Mouse (Mus musculus) liver, embryonic 11.5 days (tissue): Measurements from ENCODE around the gene Rnf216. TPM values are rescaled to one million over a fixed set of nuclear protein-coding genes. Genes with fewer than 3 reads are reported as not detected.

Experiments used
- ATAC-seq: fragments of 200-750 bp; cut with Nextera tagmentation; replicated peaks from 2 replicates; pipeline ENCODE4 v1.8.0; 2017; ENCODE audit warnings: moderate number of reproducible peaks, mild to moderate bottlenecking, moderate TSS enrichment, moderate library complexity; ENCODE audit not compliant: low FRiP score
- DNase-seq: peaks from one replicate; pipeline ENCODE4 v3.0.0-alpha.2; 2017; ENCODE audit warnings: low spot score
- H3K27ac ChIP-seq: fragments of 300-500 bp; sonication (generic); 2 replicates; pipeline ENCODE4 v1.5.1; 2014; ENCODE audit warnings: mild to moderate bottlenecking, low read depth, low read length, control low read depth
- H3K27me3 ChIP-seq: fragments of 300-500 bp; sonication (generic); replicated peaks from 2 replicates; pipeline ENCODE4 v1.6.1; 2014; ENCODE audit warnings: low read length, mixed read lengths; ENCODE audit not compliant: control insufficient read depth, insufficient read depth
- H3K36me3 ChIP-seq: fragments of 300-500 bp; sonication (generic); 2 replicates; pipeline ENCODE4 v1.6.1; 2014; ENCODE audit warnings: mild to moderate bottlenecking, low read length, moderate library complexity, mixed read lengths; ENCODE audit not compliant: control insufficient read depth, insufficient read depth
- H3K4me1 ChIP-seq: fragments of 300-500 bp; sonication (generic); replicated peaks from 2 replicates; pipeline ENCODE4 v1.6.1; 2014; ENCODE audit warnings: low read length, mixed read lengths; ENCODE audit not compliant: control insufficient read depth, insufficient read depth
- H3K4me2 ChIP-seq: fragments of 300-500 bp; sonication (generic); 2 replicates; pipeline ENCODE4 v1.6.1; 2014; ENCODE audit warnings: mild to moderate bottlenecking, control low read depth, moderate library complexity
- H3K4me3 ChIP-seq: fragments of 300-500 bp; sonication (generic); 2 replicates; pipeline ENCODE4 v1.5.1; 2014; ENCODE audit warnings: low read depth, low read length, control low read depth
- H3K9ac ChIP-seq: fragments of 300-500 bp; sonication (generic); 2 replicates; pipeline ENCODE4 v1.6.1; 2014; ENCODE audit warnings: low read depth, low read length, control low read depth
- H3K9me3 ChIP-seq: fragments of 300-500 bp; sonication (generic); 2 replicates; pipeline ENCODE4 v1.6.1; 2016; ENCODE audit warnings: low read length, inconsistent platforms, mixed read lengths; ENCODE audit not compliant: control insufficient read depth
- WGBS: fragments of 180-500 bp; shearing (Covaris S2); extraction: QIAGEN DNeasy Blood & Tissue Kit; methylation state at CpG from one replicate; pipeline ENCODE4 v1.1.7; 2014; 5-methylcytosine and 5-hydroxymethylcytosine counted together
- polyA plus RNA-seq: library from polyadenylated mRNA; unstranded; fragments of >200 nt; fragmentation: Nextera tagmentation; extraction: Ambion mirVana; gene quantifications from 2 replicates; pipeline ENCODE4 v1.2.1, GENCODE M21; 2014

Rnf216 gene
- polyA plus RNA-seq, 1 experiment from 2014 or later, result 34.7 TPM

DNA sequence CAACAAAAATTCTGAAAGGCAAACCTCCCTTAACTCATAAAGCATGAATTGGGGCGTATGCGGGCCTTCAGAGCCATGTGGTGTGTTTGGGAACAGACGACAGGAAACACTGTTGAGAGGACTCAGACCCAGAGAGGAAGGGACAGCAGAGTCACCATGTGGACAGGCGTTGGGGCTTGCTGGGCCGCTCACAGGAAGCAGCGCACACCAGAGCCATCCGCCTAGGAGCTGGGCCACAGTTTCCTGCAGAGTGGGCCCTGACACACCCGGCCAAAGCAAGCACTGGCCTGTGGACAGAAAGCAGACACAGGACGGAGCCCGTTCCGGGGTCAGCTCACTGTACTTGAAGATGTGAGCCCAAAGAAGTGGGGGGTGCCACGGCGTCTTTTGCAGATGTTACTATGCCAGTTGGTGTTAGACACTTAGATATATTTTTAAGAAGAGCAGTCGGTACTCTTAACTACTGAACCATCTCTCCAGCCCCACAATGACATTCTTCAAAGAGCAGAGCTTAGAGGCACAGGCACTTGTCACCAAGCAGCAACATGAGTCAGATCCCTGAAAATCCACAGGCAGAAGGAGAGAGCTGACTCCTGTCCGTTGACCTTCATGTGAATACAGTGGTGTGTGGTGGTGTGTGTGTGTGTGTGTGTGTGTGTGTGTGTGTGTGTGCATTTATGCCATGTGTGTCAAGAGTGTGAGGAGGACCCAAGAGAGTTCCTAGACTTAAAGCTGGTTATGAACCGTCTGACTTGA is 130.6 kb downstream of the Rnf216 start:
- Histone ChIP-seq H3K9ac (no peak overlapping the region), H3K27me3 (no peaks in the 10 kb centered on the region), H3K27ac (no peak overlapping the region), H3K36me3 (no peaks in the 10 kb centered on the region), H3K4me1 (peaks cover 12% of the 10 kb centered on the region), H3K9me3 (no peaks in the 10 kb centered on the region), H3K4me2 (no peak overlapping the region), H3K4me3 (no peak overlapping the region)
- ATAC-seq (no peak), DNase-seq (no peak)
- 48% methylated on average over 16 of the region's 16 CpGs for WGBS

DNA sequence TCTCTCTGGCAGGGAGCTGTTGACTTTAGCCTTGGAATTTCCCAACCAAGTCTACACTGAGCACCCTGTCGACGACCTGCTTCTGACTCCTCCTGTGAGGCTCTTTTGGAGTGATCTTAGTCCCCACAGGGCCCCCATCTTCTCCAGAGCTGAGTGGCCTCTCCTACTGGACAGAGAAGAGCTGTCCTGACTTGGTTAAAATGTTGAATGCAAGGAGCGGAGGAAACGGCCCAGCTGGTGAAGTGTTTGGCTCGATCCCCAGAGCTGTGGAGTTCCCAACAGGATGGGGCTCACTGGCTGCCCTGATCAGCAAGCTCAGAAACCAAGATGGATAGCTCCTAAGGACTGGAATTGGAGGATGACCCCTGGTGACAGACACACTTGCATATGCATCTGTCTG is 136.3 kb downstream of the Rnf216 start:
- H3K27ac ChIP-seq, result no peak overlapping the region

GRCm38 (mm10) chr5:142974598-142975121 is 138.1 kb downstream of the Rnf216 start:
- no peak overlapping the region for H3K4me3 ChIP-seq
- H3K36me3 ChIP-seq, result peaks cover 19% of the 10 kb centered on the region
- H3K4me2 ChIP-seq, result peak overlapping the region; percentile 42
- no peak overlapping the region for H3K9ac ChIP-seq
- peaks cover under 1% of the 10 kb centered on the region; the same call in 1 of the 2 replicates for H3K9me3 ChIP-seq
- H3K27ac ChIP-seq, result no peak overlapping the region
- 13% methylated on average over 18 of the region's 18 CpGs for WGBS
- peak; percentile 54 for DNase-seq
- 0 out of 2 replicates have a peak, but pooled peaks cover 6% of the 10 kb centered on the region for H3K4me1 ChIP-seq
- peak; percentile 40; the same call in 1 of the 2 replicates for ATAC-seq
- no peaks in the 10 kb centered on the region for H3K27me3 ChIP-seq

More for the DNA sequence above, 136.3 kb downstream of the Rnf216 start:
- Histone ChIP-seq H3K36me3 (peaks cover 3% of the 10 kb centered on the region; the same call in 1 of the 2 replicates), H3K4me3 (no peak overlapping the region), H3K9ac (no peak overlapping the region), H3K27me3 (no peaks in the 10 kb centered on the region), H3K9me3 (no peaks in the 10 kb centered on the region), H3K4me1 (0 out of 2 replicates have a peak, but pooled peaks cover 6% of the 10 kb centered on the region), H3K4me2 (no peak overlapping the region)
- ATAC-seq (no peak), DNase-seq (no peak)
- WGBS, result 63% methylated on average over 5 of the region's 5 CpGs

DNA sequence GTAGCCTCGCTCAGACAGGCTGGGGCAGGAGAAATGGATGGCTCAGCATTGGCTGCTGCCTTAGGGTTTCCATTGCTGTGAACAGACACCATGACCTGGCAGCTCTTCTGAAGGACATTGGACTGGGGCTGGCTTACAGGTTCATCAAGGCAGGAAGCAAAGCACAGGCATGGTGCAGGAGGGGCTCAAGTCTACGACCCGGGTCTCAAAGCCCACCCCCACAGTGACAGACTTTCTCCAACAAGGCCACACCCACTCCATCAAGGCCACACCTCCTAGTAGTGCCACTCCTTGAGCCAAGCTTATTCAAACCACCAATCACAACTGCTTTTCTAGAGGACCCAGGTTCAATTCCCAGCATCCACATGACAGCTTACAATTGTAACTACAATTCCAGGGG is 138.8 kb downstream of the Rnf216 start:
- H3K4me3 ChIP-seq, result no peak overlapping the region
- WGBS, result 41% methylated on average over 3 of the region's 3 CpGs
- no peak overlapping the region for H3K4me2 ChIP-seq
- H3K4me1 ChIP-seq, result 0 out of 2 replicates have a peak, but pooled peaks cover 6% of the 10 kb centered on the region
- H3K27ac ChIP-seq, result no peak overlapping the region
- peaks cover 21% of the 10 kb centered on the region for H3K36me3 ChIP-seq
- no peak for DNase-seq
- no peak for ATAC-seq
- H3K27me3 ChIP-seq, result no peaks in the 10 kb centered on the region
- no peak overlapping the region for H3K9ac ChIP-seq
- H3K9me3 ChIP-seq, result peaks cover 3% of the 10 kb centered on the region

DNA sequence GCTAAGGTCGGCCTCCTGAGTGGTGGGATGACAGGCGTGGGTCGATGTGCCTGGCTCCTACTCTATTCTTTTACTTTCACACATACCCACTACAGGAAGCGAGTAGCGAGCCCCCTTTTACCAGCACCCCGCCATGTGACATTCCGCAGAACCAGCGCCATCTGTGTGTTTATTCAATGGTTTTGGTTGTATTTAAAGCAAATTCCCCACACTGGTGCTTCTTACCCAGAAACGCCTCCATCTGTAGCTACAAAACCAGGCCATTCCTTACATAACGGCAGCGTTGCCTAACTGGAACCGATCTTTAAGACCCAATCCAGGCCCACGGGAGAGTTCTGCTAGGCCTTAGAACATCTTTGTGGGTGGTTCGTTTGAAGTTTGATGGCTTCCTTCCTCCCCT is 144.4 kb downstream of the Rnf216 start:
- no peak overlapping the region for H3K9ac ChIP-seq
- peaks cover 3% of the 10 kb centered on the region for H3K9me3 ChIP-seq
- no peak for ATAC-seq
- no peak overlapping the region for H3K27ac ChIP-seq
- H3K36me3 ChIP-seq, result peaks cover 32% of the 10 kb centered on the region
- no peak overlapping the region for H3K4me2 ChIP-seq
- 89% methylated on average over 14 of the region's 14 CpGs for whole genome bisulfite sequencing
- peaks cover 3% of the 10 kb centered on the region; the same call in 1 of the 2 replicates for H3K27me3 ChIP-seq
- no peak overlapping the region for H3K4me3 ChIP-seq
- peaks cover 8% of the 10 kb centered on the region for H3K4me1 ChIP-seq
- DNase-seq, result no peak

- Histone ChIP-seq H3K9me3 (peaks cover 3% of the 10 kb centered on the region), H3K36me3 (peaks cover 13% of the 10 kb centered on the region), H3K4me2 (no peak overlapping the region), H3K4me3 (no peak overlapping the region), H3K9ac (no peak overlapping the region), H3K27ac (no peak overlapping the region), H3K27me3 (peaks cover 41% of the 10 kb centered on the region), H3K4me1 (peaks cover 12% of the 10 kb centered on the region)
- WGBS, result 86% methylated on average over 6 of the region's 6 CpGs
- DNase-seq, result no peak
- ATAC-seq, result no peak
These were observed 148.1 kb downstream of the Rnf216 start for GRCm38 (mm10) chr5:142964650-142965049.

- Histone ChIP-seq H3K36me3 (peaks cover 11% of the 10 kb centered on the region), H3K27ac (no peak overlapping the region), H3K9me3 (no peaks in the 10 kb centered on the region), H3K4me1 (peaks cover 12% of the 10 kb centered on the region), H3K4me3 (peak overlapping the region; percentile 70), H3K9ac (0 out of 2 replicates have a peak overlapping the region, but pooled peaks have one; percentile 22), H3K27me3 (peaks cover 48% of the 10 kb centered on the region), H3K4me2 (peak overlapping the region; percentile 81)
- 51% methylated on average over 17 of the region's 17 CpGs for WGBS
- DNase-seq (no peak), ATAC-seq (no peak)
These were observed 148.9 kb downstream of the Rnf216 start for GRCm38 (mm10) chr5:142963705-142964494.

DNA sequence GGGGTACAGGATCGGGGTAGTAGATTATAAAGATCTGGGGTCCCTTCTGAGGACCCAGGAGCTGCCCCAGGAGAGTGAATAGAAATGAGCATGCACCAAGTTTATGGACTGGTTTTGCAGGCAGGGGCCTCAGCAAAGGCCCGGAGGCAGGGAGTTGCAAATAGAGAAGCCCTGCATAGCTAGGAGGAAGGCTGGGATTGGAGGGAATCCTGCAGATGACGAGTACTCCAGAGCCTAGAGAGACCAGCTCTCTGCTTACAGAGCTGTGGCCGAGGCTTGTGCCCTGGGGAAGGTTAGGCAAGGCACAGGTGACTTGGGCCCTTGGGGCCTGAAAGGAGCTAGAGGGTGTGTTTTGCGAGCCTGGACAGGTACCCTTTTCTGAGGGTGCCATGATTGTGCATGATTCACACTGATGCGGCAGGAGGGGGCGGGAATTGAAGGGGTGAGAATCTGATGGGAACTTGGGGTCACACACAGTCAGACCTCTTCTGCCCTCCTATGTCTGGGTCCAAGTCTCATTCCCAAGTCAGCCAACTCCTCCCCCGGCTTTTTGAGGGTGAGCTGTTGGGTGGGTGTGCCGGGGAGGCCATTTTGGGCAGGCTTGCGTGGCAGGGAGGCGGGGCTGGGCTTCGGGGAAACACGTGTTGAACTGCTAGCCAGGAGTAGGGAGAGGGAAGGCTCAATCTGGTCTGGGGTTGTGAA is 149.6 kb downstream of the Rnf216 start:
- no peaks in the 10 kb centered on the region for H3K9me3 ChIP-seq
- peak; percentile 65 for DNase-seq
- H3K27me3 ChIP-seq, result peaks cover 50% of the 10 kb centered on the region
- ATAC-seq, result no peak
- H3K36me3 ChIP-seq, result peaks cover 8% of the 10 kb centered on the region
- H3K4me2 ChIP-seq, result peak overlapping the region; percentile 81
- peaks cover 12% of the 10 kb centered on the region for H3K4me1 ChIP-seq
- peak overlapping the region; percentile 70 for H3K9ac ChIP-seq
- H3K27ac ChIP-seq, result peak overlapping the region; percentile 82
- peak overlapping the region; percentile 70 for H3K4me3 ChIP-seq
- 22% methylated on average over 13 of the region's 13 CpGs for WGBS
